Mouse (Mus musculus): ENCODE measurements around the gene Usp53. TPM values are rescaled to one million over a fixed set of nuclear protein-coding genes. Genes with fewer than 3 reads are reported as not detected.

The Usp53 gene
- polyA plus RNA-seq (2017; shearing (Covaris generic)) = 17.5 TPM

DNA sequence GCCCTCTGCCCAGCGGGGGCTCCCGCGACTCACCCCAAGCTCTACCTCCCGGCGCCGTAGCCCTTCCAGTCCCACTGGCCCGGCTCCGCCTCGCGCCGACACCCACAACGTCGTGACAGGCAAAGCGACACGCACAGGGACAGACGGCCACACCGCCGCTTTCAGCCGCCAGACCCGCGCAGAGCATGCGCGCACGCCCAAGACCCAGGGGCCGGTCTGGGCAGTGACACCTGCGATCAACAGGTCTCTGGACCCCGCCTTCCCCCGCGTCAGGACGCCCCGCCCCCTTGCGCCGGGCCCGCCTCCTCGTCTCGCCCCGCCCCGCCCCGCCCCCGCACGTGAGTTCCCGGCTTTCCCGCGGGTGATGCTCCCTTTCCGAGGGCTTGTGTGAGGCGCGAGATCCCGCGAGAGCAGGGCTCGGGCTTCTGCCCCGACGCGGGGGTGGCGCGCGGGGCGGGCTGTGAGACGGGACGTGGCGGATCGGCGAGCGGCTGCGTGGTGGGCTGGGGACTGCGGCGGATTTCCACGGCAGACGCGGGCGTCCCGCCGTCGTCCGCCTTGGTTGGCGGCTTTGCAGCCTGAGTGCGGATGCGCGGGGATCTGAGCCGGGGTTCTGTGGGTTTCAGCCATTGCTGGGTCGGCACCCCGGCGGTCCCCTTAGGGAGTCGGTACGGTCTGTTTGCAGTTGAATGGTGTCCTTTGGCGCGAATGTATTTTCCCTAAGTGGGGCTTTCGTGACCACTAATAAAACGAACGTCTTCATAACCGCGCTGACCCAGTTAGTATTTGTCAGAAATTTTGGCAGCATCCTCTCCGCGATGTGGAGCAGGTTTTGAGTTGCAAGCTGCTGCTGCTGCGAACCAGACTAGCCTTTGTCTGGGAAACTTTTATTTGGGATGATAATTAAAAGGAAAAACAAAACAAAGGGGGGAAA, at the start of gene Usp53:
TSS of gene Usp53 (minus strand) at position 262 of the 934 bp plus-strand sequence.

DNA sequence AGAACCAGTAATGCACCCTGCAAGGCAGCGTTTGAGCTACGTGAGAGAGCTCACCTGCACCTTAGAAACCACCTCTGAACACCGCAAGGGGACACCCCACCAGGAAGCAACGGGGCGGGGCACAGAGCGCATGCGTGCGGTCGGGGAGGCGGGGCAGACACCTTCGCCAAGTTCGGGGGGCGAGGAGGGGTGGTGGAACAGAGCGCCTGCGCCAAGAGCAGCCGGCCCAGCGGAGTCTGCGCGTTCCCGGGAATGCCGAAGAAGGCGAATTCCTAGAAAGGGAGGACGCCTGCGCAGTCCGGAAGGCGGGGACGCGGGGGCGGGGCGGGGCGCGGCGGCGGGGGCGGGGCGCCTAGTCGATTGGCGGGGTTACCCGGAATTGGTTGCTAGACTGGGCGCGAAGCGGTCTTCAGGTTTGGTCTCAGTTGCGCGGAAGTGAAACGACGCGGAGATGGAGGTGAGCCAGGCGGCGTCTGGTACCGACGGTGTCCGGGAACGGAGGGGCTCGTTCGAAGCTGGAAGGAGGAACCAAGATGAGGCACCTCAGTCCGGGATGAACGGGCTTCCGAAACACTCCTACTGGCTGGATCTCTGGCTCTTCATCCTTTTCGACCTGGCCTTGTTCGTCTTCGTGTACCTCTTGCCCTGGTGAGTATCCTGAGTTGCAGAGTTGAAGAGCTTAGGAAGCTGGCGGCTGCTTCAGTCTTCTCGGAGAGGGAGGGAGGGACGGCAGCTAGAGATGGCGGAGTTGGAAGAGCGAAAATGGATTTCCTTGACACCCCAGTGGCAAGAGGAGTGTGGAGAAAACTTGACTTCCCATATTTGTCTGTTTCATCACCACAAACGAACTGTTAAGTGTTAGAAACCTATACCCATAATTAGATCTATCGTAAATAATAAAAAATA, 60.0 kb downstream of the Usp53 start, which contains the start of gene 1810037I17Rik:
TSS of gene 1810037I17Rik (plus strand) at position 195 of the 906 bp plus-strand sequence.

DNA sequence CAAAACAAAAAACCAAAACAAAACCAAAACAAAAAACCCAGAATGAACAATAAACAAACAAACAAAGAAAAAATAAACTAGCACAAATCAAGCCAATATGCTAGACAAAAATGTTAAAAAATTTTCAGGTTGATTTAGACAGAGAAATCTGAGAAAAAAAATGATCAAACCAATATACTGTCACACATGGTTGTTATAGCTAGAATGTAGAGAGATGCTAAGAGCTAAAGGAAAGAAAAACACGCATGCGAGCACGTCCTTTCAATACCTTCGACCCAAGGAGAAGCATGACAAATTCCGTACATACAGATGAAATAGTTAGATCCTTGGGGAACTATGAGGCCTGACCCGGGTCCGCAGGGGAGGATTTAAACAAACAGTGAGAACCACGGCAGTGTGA, 65.0 kb downstream of the Usp53 start, which contains the start of gene Gm10959:
TSS of gene Gm10959 (minus strand) at position 101 of the 400 bp plus-strand sequence.

DNA sequence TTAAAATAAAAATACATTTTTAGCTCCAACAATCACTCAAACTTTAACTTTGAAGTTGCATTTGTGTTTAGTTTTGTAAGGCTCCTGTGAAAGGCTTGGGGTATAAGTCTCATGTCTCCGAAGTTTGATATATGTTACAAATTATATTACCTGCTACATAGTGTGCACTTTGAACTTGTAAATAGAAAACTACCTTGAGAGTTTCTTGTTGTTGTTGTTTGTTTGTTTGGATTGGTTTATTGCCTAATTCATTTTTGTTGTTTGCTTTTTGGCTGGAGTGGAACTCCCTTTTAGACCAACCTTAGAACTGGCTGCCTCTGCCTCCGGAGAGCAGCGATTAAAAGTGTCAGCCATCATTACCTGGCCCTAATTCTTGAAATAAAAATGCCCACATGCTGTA, 89.5 kb downstream of the Usp53 start, which contains the start of gene Fabp2:
TSS of gene Fabp2 (plus strand) at position 301 of the 400 bp plus-strand sequence.

Other genes with a start within 250 kb of the Usp53 start
- gene Fabp2, start 89.4 kb downstream of the Usp53 start, polyA plus RNA-seq (2017; shearing (Covaris generic)) = not detected
- not detected for gene Gm10959, start 65.2 kb downstream of the Usp53 start, polyA plus RNA-seq (2017; shearing (Covaris generic))
- gene 1810037I17Rik, start 60.3 kb downstream of the Usp53 start, polyA plus RNA-seq (2017; shearing (Covaris generic)) = 90.3 TPM
- gene Myoz2, start 50.5 kb upstream of the Usp53 start, polyA plus RNA-seq (2017; shearing (Covaris generic)) = 0.12 TPM

Data from CD4-positive, CD25-positive, alpha-beta regulatory T cell (primary cell).